Mouse (Mus musculus) mesoderm, embryonic 11.5 days (tissue): Measurements from ENCODE around the gene Rogdi.
A peak's percentile ranks its signal among the peaks of the same experiment; 100 is the strongest.

Experiments used
- DNase-seq: peaks from one replicate; pipeline ENCODE4 v3.0.0-alpha.2; 2012; ENCODE audit warnings: low read depth, low spot score

Gene Rogdi

DNA sequence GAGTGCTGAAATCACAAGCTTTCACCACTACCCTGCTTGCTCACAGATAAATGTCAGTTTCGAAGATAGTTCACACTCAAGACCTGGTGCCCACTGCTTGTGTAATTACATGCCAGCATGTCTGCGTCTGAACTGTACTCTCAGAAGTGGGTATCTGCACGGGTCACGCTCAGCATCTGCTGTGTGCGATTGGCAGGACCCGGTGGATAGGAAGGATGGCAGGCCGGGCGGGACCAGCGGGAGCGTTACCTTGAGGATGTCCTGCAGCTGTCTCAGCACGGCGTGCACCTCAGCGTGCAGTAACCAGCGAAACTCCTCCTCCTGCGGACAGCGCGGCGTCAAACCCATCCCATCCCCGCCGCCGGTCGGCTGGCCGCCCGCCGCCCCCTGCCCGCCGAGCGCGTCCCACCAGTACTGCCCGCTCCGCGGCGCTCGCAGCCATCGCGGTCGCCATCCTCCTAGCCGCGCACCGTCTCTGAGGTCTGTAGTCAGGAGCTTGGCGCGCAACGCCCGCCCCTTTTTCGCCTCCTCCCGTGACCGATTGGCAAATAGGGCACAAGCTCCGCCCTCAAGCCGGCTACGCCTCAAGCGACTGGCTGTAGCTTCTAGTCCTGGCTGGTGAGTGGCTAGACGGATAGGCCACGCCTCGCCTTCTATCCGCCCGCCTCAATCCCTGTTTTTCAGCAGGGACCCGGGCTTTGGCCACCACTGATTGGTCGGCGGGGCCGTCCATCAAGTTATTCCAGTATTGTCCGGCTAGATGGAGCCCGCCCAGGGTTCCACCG, at the start of gene Rogdi:
Gene Rogdi (minus strand): TSS at position 500 of the 785 bp plus-strand sequence.
- peak; percentile 99 for DNase-seq

DNA sequence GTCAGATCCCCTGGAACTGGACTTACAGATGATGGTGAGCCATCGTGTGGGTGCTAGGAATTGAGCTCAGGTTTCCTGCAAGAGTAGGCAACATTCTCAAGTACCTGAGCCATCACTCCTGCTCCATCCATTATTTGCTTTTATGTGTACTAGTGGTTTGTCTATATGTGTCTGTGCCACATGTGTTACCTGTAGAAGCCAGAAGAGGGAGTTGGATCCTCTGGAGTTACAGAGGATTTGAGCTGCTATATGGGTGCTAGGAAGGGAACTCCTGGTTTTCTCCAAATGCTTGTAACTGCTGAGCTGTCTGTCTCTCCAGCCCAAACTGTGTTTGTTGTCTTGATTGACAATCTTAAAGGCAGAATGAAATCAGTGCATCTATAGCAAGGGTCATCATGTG, 44.8 kb upstream of the Rogdi start:
- DNase-seq, result peak; percentile 18

DNA sequence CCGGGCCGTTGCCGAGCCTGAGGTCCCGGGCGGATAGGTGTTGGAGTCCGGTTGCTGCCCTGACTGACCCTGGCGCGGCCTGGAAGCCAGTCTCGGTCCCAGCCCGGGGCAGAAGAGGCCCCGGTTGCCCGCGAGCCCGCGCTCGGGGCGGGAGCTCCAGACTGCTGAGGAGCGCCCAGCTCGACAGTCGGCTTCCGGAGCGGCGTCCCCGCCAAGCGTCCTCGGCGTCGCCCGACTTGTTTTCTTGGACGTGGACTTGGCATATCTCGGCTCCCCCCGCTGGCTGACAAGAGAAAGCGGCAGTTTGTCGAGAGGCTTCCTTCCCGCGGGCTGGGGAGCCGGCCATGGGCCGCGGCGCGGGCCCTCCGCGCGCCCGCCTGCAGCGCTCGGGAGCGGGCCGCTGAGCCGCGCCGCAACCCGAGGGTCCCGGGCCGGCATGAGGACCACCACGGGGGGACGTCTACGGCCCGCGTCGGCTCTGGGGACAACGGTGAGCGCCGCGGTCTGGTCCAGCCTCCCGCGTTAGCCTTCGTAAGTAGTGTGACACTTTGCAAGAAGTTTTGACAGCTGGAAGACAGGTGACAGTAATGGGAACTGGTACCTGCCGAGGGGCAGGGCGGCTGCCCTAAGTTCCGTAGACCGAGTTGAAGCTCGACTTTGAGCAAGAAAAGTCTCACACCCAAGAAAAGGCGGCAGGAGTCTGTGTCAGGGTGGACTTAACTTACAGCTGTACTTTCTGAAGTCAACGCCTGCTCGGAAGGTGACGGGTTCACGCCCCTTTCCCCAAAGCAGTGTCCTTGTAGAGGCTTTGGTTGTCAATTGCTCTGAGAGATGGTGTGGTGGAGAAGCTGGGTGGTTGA, 37.1 kb upstream of the Rogdi start:
- peak; percentile 71 for DNase-seq

DNA sequence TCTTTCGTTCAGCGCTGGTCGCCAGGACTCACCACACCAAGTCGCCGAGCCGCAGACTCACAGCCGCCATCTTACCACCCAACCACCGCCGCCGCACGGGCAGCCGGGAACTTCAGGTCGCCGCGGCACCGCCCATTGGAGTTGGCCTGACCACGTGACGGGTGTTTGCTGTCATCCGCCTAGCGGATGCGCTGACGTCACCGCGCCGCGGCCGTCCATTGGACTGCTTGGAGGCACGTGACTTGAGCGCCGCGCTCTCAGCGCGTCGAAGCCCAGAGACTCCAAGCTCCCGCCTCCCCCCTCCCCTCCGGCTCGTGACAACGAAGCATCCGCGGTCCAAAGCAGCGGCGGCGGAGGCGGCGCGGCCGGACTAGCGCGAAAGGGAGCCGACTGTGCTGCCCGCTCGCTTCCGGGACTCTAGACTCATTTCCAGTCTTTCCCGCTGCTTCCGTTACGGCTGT, 36.5 kb upstream of the Rogdi start, which contains the start of the genes Glyr1 and Ubn1:
Gene Glyr1 (minus strand): TSS at position 90 of the 461 bp plus-strand sequence.
Gene Ubn1 (plus strand): TSS at position 284 of the 461 bp plus-strand sequence.
- DNase-seq, result peak; percentile 100

DNA sequence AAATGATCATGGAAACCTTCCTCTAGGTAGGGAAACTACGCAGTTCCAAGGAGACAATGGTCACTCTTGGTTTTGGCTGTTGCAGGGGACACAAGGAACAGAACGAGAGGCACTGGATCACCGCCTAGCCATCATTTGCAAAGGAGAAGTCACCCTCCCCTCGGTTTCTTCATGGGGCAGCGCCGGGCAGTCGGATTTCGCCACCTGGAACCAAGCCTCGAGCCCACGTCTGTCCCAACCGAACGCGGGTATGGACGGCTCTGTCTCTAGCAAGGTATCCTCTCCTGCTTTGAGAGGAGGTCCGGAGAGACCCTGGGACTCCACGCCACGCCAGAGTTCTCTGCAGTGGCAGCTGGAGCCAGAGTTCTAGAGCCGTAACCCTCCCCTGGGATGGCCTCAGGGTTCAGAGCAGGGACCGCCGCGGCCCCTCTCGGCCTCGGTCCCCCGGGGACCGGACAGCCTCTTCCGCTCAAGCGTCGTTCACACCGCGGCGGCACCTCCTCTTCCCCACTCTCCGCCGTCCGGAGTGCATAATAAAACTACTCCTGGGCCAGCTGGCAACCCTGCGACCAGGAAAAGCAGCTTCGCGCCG, 35.9 kb upstream of the Rogdi start:
- DNase-seq, result no peak

DNA sequence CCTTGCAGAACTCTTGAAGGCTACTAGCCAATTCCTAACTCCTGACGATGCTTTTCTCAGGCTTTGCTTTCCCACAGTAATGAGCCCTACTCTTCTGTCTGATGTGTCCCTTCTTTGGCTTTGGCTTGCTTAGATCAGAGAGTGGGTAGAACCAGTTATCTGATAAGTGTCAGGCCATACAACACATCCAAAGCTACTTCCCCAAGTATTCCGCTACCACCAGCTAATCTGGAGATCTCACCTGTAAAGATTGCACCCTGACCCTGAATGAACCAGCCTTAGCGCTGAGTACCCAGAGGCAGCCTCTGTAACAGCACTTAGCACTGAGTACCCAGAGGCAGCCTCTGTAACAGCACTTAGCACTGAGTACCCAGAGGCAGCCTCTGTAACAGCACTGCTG, 32.0 kb upstream of the Rogdi start:
- no peak for DNase-seq

DNA sequence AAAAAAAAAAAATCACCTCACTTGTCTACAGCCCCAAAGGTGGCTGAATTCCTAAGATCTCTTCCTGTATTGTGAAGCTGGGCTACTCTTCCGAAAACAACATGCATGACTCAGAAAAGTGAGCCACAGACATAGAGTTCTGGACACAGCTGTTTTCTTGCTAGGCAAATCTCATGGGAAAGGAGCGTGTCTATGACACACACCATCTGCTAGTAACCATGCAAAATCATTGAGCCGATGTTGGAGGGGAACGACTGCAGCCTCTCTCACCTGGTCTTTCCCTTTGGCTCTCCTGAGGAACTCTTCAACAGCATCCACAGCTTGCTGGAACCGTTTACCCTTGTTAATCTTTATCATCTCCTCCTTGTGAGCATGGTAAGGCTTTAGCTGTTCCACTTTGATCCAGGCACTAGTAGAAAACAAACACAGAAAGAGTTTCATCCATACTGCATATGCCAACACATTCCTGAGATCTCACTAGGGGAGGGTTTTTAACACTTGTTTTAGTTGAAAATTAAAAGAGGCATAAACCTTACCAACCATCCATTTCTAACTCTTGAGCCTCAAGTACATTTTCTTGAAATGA, 23.4 kb upstream of the Rogdi start:
- no peak for DNase-seq

DNA sequence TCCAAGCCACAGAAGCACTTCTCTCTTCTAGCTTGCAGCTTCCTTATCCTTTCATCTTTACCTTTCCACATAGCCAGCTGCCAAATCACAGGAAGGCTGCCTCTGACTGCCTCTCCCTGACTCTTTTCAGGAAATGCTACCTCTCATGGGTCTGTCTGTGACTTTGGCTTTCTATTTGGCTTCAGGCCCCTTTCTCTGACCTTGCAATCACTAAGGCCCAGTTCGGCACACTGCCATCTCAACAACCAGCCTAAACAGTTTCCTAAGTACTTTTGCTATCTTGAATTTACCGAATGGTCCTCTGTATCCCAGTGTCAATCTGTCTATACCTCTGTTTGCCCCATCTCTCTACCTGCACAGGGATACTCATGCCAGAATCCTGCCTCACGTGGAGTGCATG, 22.2 kb upstream of the Rogdi start:
- no peak for DNase-seq

DNA sequence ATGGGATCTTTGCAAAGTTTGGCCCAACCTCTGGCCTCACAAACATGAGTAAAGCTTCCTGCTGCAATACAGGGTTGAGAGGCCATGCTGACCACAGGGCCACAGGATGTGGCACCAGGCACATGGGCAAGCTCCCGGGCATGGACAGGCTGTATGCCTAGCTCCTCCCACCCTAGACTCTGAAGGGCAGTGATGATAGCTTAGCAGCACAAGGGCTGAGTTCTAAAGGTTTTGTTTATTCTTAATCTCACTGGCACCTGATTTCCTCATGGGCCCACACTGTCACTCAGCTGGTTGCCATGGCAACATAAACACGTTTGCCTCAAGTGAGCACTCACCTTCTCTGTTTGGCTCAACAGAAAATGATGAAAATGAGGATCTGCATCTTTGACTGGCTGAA, 16.5 kb upstream of the Rogdi start:
- no peak for DNase-seq

DNA sequence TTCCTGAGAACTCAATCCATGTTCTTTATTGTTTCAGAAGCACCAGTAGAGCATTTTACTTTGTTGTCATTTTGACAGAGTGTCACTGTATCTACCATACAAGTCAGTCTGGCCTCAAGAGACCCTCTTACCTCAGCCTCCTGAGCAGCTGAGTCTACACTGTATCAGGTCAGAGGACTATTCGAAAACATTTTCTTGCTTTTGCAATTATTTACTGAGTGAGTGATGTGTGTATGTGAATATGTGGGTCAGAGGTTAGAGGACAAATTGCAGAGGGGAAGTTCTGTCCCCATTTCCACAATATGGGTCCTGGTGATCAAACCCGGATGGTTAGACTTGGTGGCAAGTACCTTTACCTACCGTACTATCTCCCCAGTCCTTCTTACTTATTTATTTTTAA, 10.7 kb upstream of the Rogdi start:
- no peak for DNase-seq

DNA sequence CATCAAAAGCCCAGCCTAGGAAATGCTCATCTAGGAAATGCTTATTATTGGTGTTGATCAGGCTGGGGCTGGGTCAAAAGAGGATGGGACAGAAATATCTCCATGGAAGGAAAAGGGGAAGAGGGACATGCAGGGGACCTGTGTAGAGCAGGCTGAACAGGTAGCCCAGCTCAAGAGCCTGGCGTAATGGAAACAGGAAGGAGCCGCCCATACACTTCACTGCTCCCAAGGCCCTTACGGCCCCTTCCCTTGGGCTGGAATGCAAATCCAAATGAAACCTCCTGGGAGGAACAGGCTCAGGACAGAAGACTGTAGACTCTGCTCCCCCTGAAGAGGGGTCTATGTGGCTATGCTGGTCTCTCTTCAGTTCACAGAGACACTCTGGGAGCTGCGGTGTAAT, 1.2 kb upstream of the Rogdi start:
- DNase-seq, result no peak

DNA sequence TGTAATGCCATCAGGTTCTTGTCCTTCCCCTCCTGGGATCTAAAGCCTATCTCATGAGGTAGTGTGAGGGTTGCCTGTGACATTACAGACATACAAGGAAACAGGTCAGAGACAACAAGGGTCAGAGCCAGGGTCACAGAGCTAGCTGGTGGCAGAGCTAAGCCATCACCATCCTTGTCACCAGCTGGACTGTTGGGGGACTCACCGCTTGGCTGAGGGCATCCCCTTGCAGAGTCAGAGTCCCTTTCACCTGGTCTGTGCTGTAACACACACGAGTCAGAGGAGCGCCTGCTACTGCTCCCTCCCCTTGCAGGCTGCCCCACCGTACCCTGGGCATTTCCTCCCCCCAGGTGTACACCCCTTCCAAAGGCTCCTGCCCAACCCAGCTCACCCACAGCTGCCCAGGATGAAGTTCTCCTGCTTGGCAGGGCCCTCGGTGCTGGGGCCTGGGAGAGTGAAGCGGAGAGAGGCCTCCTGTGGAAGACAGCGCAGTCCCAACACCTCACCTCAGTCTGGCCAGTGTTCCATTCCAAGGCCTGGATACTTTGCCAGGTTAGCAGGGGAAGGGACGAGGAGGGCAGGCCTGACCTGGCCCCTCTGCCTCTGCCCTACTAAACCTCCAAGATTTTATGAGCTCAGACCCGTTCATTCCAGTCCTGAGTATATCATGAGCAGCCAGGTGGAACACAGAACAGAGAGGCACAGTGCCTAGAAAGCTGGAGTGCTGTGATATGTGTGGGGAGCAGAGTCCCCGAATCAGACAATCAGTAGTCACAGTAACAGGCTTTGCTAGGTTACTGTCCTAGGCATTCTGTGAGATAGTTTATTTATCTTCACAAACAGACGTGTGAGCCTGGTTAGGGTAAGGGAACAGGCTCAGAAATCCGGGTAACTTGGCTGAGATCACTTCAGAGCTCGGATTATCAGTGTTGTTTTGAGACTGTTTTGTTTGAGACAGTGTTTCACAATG, 1.0 kb downstream of the Rogdi start:
- DNase-seq, result no peak

DNA sequence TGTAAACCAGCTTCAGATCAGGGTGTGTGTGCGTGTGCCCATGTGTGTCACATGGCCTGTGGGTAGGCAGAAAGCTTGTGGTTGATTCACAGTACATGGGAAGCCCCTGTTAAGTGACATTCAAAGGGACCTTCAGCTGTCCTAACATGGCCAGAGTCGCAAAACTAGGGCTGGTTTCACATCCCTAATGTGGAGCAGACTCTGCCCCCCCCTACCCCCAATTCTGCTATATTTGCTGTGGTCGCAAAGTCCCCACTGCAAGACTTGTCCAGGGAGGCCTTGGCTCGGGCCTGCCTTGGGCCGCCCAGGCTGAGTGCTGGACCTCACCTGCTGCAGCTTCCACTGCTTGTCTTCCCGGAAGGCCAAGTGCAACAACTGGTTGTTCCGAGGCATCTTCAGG, 2.1 kb downstream of the Rogdi start:
- no peak for DNase-seq

DNA sequence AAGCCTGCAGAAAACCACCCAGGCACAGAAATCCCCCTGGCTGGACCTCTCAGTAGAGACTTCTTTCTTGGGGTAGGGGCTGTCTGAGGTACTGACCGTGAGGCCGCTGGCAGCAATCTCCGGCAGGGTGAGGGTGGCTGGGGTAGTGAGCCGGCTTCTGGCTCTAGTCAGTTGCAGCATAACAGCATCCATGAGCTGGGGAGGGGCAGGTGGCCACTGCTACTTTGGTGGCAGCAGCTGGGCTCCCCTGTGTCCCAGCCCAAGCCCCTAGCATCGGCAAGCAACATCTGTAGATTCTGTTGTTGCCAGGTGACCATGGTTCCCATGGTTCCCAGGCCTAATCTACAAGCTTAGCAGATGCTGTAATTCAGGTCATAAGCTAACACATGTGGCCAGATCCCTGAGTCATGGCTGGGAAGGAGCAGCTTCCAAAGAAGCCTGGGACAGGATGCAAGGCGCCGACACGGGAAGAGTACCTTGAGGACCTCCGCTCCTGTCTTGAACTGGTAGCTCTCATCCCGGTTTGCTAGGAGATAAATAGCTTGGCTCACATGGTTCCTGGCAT, 2.9 kb downstream of the Rogdi start:
- no peak for DNase-seq

DNA sequence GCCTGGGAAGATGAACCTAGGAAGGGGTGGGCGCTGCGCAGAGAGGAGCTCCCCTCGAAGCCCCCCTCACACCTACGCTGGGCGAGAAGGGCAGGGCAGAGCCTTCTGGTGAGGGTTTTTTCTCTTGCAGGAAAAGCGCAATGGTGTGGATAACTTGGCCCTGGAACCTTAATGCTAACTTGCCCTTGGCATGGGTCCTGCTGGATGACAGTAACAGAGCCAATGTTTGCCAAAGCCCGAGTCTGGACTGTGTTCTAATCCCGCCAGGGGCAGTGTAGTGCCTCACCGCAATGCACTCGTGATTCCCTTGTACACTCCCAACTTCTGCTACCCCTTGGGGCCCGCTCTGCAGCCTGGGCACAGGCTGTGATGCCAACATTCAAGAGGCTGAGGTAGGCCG, 5.3 kb downstream of the Rogdi start:
- DNase-seq, result no peak

DNA sequence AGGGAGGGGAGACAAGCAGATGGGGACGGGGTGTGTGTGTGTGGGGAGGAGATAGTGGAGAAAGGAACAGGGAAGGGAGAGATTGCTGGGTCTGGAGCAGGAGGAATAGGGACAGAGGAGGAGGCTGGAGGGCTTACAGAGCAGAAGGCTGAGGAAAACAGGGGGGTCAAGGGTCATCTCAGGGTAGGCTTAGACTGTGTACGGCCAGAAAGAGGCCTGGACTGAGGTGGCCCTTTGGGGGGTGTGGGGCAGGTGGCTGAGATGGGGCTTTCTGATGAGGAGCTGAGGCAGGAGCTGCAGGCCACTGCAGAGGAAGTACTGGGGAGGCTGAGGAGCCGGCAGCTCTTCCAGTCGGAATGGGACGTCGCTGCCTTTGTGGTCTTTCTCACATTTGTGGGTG, 5.9 kb downstream of the Rogdi start:
- no peak for DNase-seq

DNA sequence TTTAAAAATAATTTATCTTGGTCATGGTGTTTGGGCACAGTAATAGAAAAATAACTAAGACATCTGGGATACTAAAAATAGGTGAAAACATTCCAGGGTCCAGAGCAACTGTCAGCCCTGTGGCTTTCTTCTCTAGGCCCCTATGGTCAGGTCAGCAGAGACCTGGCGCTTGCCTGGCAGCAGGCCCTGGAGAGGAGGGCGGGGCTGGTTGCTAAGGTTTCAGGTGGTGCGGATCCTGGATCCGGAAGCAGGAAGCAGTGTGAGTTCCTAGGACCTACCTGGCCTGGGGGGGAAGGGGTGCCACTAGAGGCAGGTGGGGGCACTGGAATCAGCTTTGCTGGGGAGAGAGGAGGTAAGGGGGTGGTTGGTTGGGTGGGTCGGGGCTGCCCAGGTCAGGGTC, 6.3 kb downstream of the Rogdi start, which contains the start of gene Smim22:
Gene Smim22 (plus strand): TSS at position 222 of the 400 bp plus-strand sequence.
- no peak for DNase-seq

DNA sequence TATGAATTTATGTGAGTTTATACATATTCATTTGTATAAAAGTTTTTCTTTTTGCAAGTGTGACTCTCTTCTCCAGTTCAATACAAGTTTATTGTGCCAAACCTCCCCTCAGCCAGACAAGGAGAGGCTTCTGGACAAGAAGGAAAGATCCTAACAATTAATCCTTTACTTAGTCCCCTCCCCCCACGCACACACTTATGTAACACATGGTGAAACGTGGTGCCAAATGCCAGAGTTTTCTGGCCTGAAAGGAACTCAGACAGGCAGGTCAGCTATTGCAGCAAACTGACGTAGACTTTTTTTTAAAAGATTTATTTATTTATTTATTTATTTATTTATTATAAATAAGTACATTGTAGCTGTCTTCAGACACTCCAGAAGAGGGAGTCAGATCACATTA, 12.7 kb downstream of the Rogdi start:
- DNase-seq, result no peak

DNA sequence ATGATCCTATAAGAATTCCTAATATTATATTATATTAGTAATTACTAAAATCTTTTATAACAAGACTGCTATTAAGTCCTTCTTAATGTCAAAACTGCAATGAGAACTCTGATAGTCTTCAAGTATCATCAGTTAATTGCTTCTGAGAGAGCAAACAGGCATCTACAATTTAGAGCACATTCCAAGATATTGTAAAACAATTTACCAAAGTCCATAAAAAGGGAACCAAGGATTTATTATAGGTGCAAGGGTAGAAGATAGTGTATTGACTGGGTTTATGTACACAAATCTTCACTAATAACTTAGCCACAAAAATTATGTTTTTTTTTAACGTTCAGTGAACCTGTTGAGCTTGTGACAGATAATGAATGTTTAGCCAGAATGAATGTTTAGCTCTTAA, 14.4 kb downstream of the Rogdi start:
- no peak for DNase-seq

DNA sequence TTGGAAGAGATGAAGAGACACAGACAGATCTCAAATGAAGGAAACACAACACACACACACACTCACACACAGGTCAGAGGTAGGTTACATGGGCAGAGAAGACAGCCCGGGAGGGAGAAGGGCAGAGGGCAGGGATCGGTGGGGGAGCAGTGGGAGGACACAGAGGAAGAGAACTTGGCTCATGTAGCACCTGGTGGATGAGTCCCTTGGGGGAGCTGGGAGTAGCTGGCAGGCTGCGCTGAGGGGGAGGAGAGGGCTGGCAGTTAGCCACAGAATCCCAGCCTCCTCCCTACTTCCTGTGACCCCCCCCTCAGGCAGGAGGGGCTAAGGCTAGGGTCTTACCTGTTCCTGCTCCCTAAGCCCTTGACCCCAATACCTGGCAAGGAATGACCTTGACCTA, 15.8 kb downstream of the Rogdi start, which contains the start of gene Sept12:
Gene Sept12 (minus strand): TSS at position 300 of the 400 bp plus-strand sequence.
- DNase-seq, result no peak
